Mouse (Mus musculus): ENCODE measurements around the gene Cldn4.

GRCm38 (mm10) chr5:134915311-134915710, 31.4 kb downstream of the Cldn4 start, which contains the start of gene Cldn13:
- TF ChIP-seq CTCF (IDR thresholded peaks at IDR 0.05; ENCODE audit: low read depth) (no peak), EP300 (IDR thresholded peaks at IDR 0.05; ENCODE audit: low read depth) (peak; percentile 69)

All from liver, embryonic 14.5 days (tissue).